Mouse (Mus musculus): ENCODE results near the gene Gpm6a. TPM values are rescaled to one million over a fixed set of nuclear protein-coding genes. Genes with fewer than 3 reads are reported as not detected.

The Gpm6a gene
- polyA plus RNA-seq (2014; fragmentation: Nextera tagmentation; extraction: Ambion mirVana), result 26.7 and 33.5 TPM in 2 replicates

DNA sequence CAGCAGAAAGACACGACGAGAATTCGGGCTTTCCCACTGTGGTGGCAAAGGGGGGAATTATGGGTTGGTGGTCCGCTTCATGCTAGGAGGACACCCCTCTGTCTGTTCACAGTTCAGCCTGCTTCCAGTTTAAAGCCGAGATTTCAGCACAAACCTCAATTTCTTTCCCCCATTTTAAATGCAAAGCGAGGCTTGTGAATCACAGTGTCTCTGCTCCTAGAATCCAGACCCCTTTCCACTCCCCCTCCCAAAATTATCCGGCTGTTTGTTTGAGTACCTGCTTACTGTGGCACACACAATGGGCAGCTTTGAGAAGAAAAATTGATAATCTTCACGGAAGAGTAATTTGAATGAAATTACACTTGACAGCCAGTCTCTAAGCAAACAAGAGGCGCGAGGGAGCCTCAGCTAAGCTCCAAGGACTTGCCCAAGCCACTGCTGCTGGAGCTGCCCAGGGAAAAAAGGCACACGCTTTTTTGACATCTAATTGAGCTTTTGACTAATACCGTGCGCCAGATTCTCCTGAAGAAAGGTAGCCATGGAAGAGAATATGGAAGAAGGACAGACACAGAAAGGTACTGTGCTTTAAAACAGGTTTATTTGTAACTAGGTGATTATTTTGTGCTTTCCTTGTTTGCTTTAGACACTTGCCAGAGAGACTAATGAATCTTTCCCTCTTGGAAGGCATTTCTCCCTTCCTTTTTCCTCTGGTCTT, at the start of gene Gpm6a:
Gpm6a (plus strand) TSS at position 103 of the 715 bp plus-strand sequence.
- Histone ChIP-seq H3K9me3 (replicated peaks; ENCODE audit: control insufficient read depth, low read length) (no peaks in the 10 kb centered on the region), H3K36me3 (replicated peaks; ENCODE audit: control insufficient read depth, insufficient read depth, low read depth, low read length) (no peaks in the 10 kb centered on the region), H3K4me1 (ENCODE audit: control insufficient read depth, insufficient read depth, low read length) (no peaks in the 10 kb centered on the region), H3K4me3 (ENCODE audit: low read depth, low read length) (0 out of 2 replicates have a peak within 1 kb of the TSS, but pooled peaks have one; percentile 13), H3K9ac (replicated peaks; ENCODE audit: low read length) (peak within 1 kb of the TSS; percentile 14; the same call in 1 of the 2 replicates), H3K27ac (replicated peaks; ENCODE audit: low read depth, low read length) (no peak within 1 kb of the TSS), H3K4me2 (ENCODE audit: low read depth, low read length) (0 out of 2 replicates have a peak within 1 kb of the TSS, but pooled peaks have one; percentile 20), H3K27me3 (ENCODE audit: control insufficient read depth, insufficient read depth, low read length) (no peaks in the 10 kb centered on the region)
- peak; percentile 67; the same call in 1 of the 2 replicates for ATAC-seq (replicated peaks; ENCODE audit: insufficient number of reproducible peaks, low FRiP score, low TSS enrichment, low read depth)
- WGBS, result 23% methylated on average over 13 of the region's 13 CpGs
- DNase-seq (ENCODE audit: low spot score), result peak; percentile 25

GRCm38 (mm10) chr8:54912891-54913290, 41.8 kb upstream of the Gpm6a start:
- H3K4me2 ChIP-seq (ENCODE audit: low read depth, low read length), result no peak overlapping the region
- H3K9ac ChIP-seq (replicated peaks; ENCODE audit: low read length), result no peak overlapping the region
- no peaks in the 10 kb centered on the region for H3K9me3 ChIP-seq (replicated peaks; ENCODE audit: control insufficient read depth, low read length)
- H3K27ac ChIP-seq (replicated peaks; ENCODE audit: low read depth, low read length), result no peak overlapping the region
- no peaks in the 10 kb centered on the region for H3K36me3 ChIP-seq (replicated peaks; ENCODE audit: control insufficient read depth, insufficient read depth, low read depth, low read length)
- no peak overlapping the region for H3K4me3 ChIP-seq (ENCODE audit: low read depth, low read length)
- no peak for DNase-seq (ENCODE audit: low spot score)
- H3K4me1 ChIP-seq (ENCODE audit: control insufficient read depth, insufficient read depth, low read length), result no peaks in the 10 kb centered on the region
- WGBS, result 85% methylated on average over 2 of the region's 2 CpGs
- no peak for ATAC-seq (replicated peaks; ENCODE audit: insufficient number of reproducible peaks, low FRiP score, low TSS enrichment, low read depth)
- H3K27me3 ChIP-seq (ENCODE audit: control insufficient read depth, insufficient read depth, low read length), result no peaks in the 10 kb centered on the region

- DNase-seq (ENCODE audit: low spot score), result no peak
- Histone ChIP-seq H3K4me3 (ENCODE audit: low read depth, low read length) (no peak overlapping the region), H3K4me2 (ENCODE audit: low read depth, low read length) (no peak overlapping the region), H3K4me1 (ENCODE audit: control insufficient read depth, insufficient read depth, low read length) (no peaks in the 10 kb centered on the region), H3K9ac (replicated peaks; ENCODE audit: low read length) (no peak overlapping the region), H3K27me3 (ENCODE audit: control insufficient read depth, insufficient read depth, low read length) (no peaks in the 10 kb centered on the region), H3K9me3 (replicated peaks; ENCODE audit: control insufficient read depth, low read length) (no peaks in the 10 kb centered on the region), H3K36me3 (replicated peaks; ENCODE audit: control insufficient read depth, insufficient read depth, low read depth, low read length) (no peaks in the 10 kb centered on the region), H3K27ac (replicated peaks; ENCODE audit: low read depth, low read length) (no peak overlapping the region)
- no peak for ATAC-seq (replicated peaks; ENCODE audit: insufficient number of reproducible peaks, low FRiP score, low TSS enrichment, low read depth)
- WGBS, result 42% methylated on average over 5 of the region's 9 CpGs
Measured at GRCm38 (mm10) chr8:54917710-54918109, 36.9 kb upstream of the Gpm6a start.

DNA sequence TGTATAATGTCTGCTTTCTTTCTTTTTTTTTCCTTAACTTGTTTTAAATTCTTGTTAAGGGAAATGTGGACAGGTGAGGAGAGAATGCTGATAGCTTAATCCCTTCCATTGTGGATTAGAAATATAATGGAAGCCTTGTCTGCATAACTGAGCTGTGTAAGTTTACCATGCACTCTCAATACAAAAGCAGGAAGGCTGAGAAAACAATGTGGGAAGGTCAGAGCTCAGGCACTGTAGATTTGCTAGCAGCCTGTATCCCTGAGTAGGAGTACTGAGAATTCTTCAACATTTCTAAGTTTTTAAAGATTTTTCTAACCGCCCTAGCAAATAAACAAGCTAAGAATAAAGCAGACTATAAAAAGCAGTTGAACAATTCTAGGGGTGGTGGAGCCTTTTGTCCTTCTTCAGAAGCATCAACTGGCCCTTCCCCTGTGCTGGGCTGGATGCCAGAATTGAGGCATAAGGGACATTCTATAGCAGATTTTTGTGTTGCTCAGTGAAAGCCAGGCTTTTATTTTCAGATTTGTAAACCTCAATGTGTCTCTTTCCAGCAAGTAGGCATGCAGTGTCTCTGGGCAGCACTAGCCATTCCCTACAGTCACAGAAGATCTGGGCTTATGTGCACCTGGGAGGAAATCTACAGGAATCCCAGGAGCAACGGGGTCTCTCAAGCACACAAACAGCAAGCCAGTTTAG, 32.3 kb upstream of the Gpm6a start:
- no peak for ATAC-seq (replicated peaks; ENCODE audit: insufficient number of reproducible peaks, low FRiP score, low TSS enrichment, low read depth)
- DNase-seq (ENCODE audit: low spot score), result no peak
- H3K27me3 ChIP-seq (ENCODE audit: control insufficient read depth, insufficient read depth, low read length), result no peaks in the 10 kb centered on the region
- no peaks in the 10 kb centered on the region for H3K9me3 ChIP-seq (replicated peaks; ENCODE audit: control insufficient read depth, low read length)
- no peak overlapping the region for H3K4me3 ChIP-seq (ENCODE audit: low read depth, low read length)
- H3K4me1 ChIP-seq (ENCODE audit: control insufficient read depth, insufficient read depth, low read length), result no peaks in the 10 kb centered on the region
- WGBS, result 60% methylated on average over 2 of the region's 2 CpGs
- H3K27ac ChIP-seq (replicated peaks; ENCODE audit: low read depth, low read length), result no peak overlapping the region
- no peaks in the 10 kb centered on the region for H3K36me3 ChIP-seq (replicated peaks; ENCODE audit: control insufficient read depth, insufficient read depth, low read depth, low read length)
- H3K9ac ChIP-seq (replicated peaks; ENCODE audit: low read length), result no peak overlapping the region
- no peak overlapping the region for H3K4me2 ChIP-seq (ENCODE audit: low read depth, low read length)

DNA sequence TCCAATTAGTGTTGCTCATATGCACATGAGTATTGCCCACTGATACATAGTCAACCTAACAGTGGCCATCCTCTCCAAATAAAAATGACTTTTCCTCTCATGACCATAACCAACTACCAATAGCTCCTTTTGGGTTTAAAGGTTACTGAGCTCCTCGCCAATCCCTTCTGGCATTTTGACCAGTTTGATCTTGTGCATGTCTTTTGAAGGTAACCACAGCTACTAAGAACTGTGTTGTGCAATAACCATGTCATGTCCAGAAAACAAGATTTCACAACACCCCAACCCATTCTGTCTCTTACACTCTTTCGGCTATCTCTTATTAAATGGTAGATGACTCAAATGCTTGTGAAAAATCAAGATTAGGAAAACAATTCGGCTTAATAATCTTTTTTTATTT, 29.7 kb upstream of the Gpm6a start:
- Histone ChIP-seq H3K27ac (replicated peaks; ENCODE audit: low read depth, low read length) (no peak overlapping the region), H3K4me3 (ENCODE audit: low read depth, low read length) (no peak overlapping the region), H3K4me2 (ENCODE audit: low read depth, low read length) (no peak overlapping the region), H3K4me1 (ENCODE audit: control insufficient read depth, insufficient read depth, low read length) (no peaks in the 10 kb centered on the region), H3K9me3 (replicated peaks; ENCODE audit: control insufficient read depth, low read length) (no peaks in the 10 kb centered on the region), H3K27me3 (ENCODE audit: control insufficient read depth, insufficient read depth, low read length) (no peaks in the 10 kb centered on the region), H3K36me3 (replicated peaks; ENCODE audit: control insufficient read depth, insufficient read depth, low read depth, low read length) (no peaks in the 10 kb centered on the region), H3K9ac (replicated peaks; ENCODE audit: low read length) (no peak overlapping the region)
- 86% methylated on average over 3 of the region's 3 CpGs for WGBS
- no peak for DNase-seq (ENCODE audit: low spot score)
- ATAC-seq (replicated peaks; ENCODE audit: insufficient number of reproducible peaks, low FRiP score, low TSS enrichment, low read depth), result no peak

GRCm38 (mm10) chr8:54932306-54932705, 22.3 kb upstream of the Gpm6a start:
- Histone ChIP-seq H3K4me3 (ENCODE audit: low read depth, low read length) (no peak overlapping the region), H3K4me2 (ENCODE audit: low read depth, low read length) (no peak overlapping the region), H3K36me3 (replicated peaks; ENCODE audit: control insufficient read depth, insufficient read depth, low read depth, low read length) (no peaks in the 10 kb centered on the region), H3K4me1 (ENCODE audit: control insufficient read depth, insufficient read depth, low read length) (no peaks in the 10 kb centered on the region), H3K9ac (replicated peaks; ENCODE audit: low read length) (no peak overlapping the region), H3K9me3 (replicated peaks; ENCODE audit: control insufficient read depth, low read length) (no peaks in the 10 kb centered on the region), H3K27me3 (ENCODE audit: control insufficient read depth, insufficient read depth, low read length) (no peaks in the 10 kb centered on the region), H3K27ac (replicated peaks; ENCODE audit: low read depth, low read length) (no peak overlapping the region)
- 55% methylated on average over 2 of the region's 2 CpGs for whole genome bisulfite sequencing
- DNase-seq (ENCODE audit: low spot score), result no peak
- ATAC-seq (replicated peaks; ENCODE audit: insufficient number of reproducible peaks, low FRiP score, low TSS enrichment, low read depth), result no peak; the same call in 1 of the 2 replicates

DNA sequence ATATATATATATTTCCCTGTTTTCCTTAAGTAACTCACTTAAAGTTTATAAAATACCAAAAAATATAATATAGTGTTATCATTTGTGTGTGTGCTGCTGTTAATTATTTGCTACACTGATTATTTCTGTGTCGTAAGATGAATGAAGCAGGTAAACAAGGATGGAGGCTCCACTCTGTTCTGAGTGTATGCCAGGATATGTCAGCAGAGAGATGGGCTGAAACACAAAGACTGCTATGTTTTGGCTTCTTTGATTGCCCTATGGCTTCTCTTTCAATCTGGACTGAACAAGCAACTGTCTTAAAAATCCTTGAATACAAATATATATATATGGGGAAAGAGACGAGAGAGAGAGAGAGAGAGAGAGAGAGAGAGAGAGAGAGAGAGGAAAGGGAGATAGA, 1.3 kb upstream of the Gpm6a start:
- Histone ChIP-seq H3K9me3 (replicated peaks; ENCODE audit: control insufficient read depth, low read length) (no peaks in the 10 kb centered on the region), H3K9ac (replicated peaks; ENCODE audit: low read length) (no peak overlapping the region), H3K36me3 (replicated peaks; ENCODE audit: control insufficient read depth, insufficient read depth, low read depth, low read length) (no peaks in the 10 kb centered on the region), H3K4me3 (ENCODE audit: low read depth, low read length) (no peak overlapping the region), H3K27me3 (ENCODE audit: control insufficient read depth, insufficient read depth, low read length) (no peaks in the 10 kb centered on the region), H3K27ac (replicated peaks; ENCODE audit: low read depth, low read length) (no peak overlapping the region), H3K4me2 (ENCODE audit: low read depth, low read length) (no peak overlapping the region), H3K4me1 (ENCODE audit: control insufficient read depth, insufficient read depth, low read length) (no peaks in the 10 kb centered on the region)
- DNase-seq (ENCODE audit: low spot score) (no peak), ATAC-seq (replicated peaks; ENCODE audit: insufficient number of reproducible peaks, low FRiP score, low TSS enrichment, low read depth) (no peak)
- 81% methylated on average over 2 of the region's 2 CpGs for WGBS

GRCm38 (mm10) chr8:54954030-54954429, 613 bp upstream of the Gpm6a start:
- ATAC-seq (replicated peaks; ENCODE audit: insufficient number of reproducible peaks, low FRiP score, low TSS enrichment, low read depth) (no peak), DNase-seq (ENCODE audit: low spot score) (no peak)
- H3K9ac ChIP-seq (replicated peaks; ENCODE audit: low read length), result no peak overlapping the region

More at GRCm38 (mm10) chr8:54954030-54954429, 613 bp upstream of the Gpm6a start:
- H3K27me3 ChIP-seq (ENCODE audit: control insufficient read depth, insufficient read depth, low read length), result no peaks in the 10 kb centered on the region
- H3K4me2 ChIP-seq (ENCODE audit: low read depth, low read length), result no peak overlapping the region
- no peak overlapping the region for H3K4me3 ChIP-seq (ENCODE audit: low read depth, low read length)
- H3K27ac ChIP-seq (replicated peaks; ENCODE audit: low read depth, low read length), result no peak overlapping the region
- no peaks in the 10 kb centered on the region for H3K36me3 ChIP-seq (replicated peaks; ENCODE audit: control insufficient read depth, insufficient read depth, low read depth, low read length)
- H3K4me1 ChIP-seq (ENCODE audit: control insufficient read depth, insufficient read depth, low read length), result no peaks in the 10 kb centered on the region
- H3K9me3 ChIP-seq (replicated peaks; ENCODE audit: control insufficient read depth, low read length), result no peaks in the 10 kb centered on the region
- WGBS, result 62% methylated on average over 6 of the region's 6 CpGs
